Mouse (Mus musculus): ENCODE measurements around the gene Mrpl46.

DNA sequence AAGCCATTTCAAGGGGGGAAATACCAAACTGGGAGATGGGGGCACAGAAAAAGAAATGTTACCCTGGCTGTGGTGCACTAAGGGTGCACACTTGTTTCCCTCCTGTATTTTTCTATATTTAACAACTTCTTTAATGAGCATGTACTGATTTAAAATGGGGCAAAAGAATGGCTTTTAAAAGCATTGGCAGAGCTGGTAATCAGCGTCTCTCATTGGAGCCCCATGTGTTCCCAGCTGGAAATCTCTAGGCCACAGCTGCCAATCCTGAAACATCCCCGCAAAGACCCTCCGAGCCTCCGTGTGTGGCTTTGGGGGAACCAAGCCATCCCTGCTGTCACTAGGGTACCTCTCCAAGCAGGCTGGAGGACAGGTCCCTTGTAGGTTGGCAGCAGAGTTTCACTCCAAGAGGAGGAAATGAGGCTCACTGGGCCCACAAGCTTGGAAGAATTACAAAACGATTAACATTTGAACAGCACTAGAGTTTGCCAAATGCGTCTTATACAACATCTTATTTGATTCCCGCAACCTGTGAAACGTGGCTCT is 28.8 kb downstream of the Mrpl46 start:
- no peak for TF ChIP-seq POLR2A (IDR thresholded peaks at IDR 0.05; ENCODE audit: low read depth, low read length)
- TF ChIP-seq CTCF (IDR thresholded peaks at IDR 0.05; ENCODE audit: extremely low read depth, insufficient read depth, insufficient read length, insufficient replicate concordance): no peak

Data from spleen, adult 2 months (tissue).